Mouse (Mus musculus) thymus, adult 2 months (tissue): Measurements from ENCODE around the gene Ctbp2.

Experiments
- CTCF ChIP-seq: fragments of 200-500 bp; IDR thresholded peaks from 2 replicates; pipeline ENCODE4 v1.5.1; 2012; ENCODE audit warnings: mild to moderate bottlenecking, control low read depth, low read length, moderate library complexity, borderline replicate concordance; ENCODE audit not compliant: control insufficient read depth, poor library complexity, insufficient read depth; ENCODE audit errors: extremely low read depth
- POLR2A ChIP-seq: fragments of 200-500 bp; IDR thresholded peaks from 2 replicates; pipeline ENCODE4 v1.6.1; 2012; ENCODE audit warnings: mild to moderate bottlenecking, low read length, control low read depth, moderate library complexity; ENCODE audit not compliant: control insufficient read depth, poor library complexity, insufficient read depth; ENCODE audit errors: extremely low read depth

DNA sequence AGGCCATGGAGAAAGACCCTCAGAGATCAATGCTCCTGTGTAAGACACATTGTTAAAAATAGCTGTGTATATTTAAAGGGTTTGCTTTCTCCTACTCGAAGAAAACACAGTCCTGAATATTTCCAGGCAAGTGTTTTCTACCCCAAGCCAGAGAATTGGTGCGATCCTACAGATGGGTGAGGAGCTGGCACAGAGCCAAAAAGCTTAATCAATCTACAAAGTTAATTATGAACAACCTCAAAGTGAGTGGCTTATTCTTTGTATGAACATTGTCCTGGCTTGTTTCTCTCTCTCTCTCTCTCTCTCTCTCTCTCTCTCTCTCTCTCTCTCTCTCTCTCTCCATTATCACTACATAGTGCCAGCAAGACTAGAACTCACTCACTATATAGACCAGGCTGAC, 40.6 kb upstream of the Ctbp2 start:
- no peak for TF ChIP-seq CTCF
- TF ChIP-seq POLR2A: no peak
